Mouse (Mus musculus) central nervous system, embryonic 14 days (tissue): ENCODE data around the gene Smim10l2a. TPM values are rescaled to one million over a fixed set of nuclear protein-coding genes. Genes with fewer than 3 reads are reported as not detected.

ENCODE experiments used
- polyA plus RNA-seq: library from polyadenylated mRNA; depleted of rRNA; stranded (reverse); fragments of >200 nt; gene quantifications from 2 replicates; pipeline ENCODE4 v1.2.3, GENCODE M21; 2012; rRNA removed

Smim10l2a gene
- 12.8 and 13.4 TPM in 2 replicates for polyA plus RNA-seq

DNA sequence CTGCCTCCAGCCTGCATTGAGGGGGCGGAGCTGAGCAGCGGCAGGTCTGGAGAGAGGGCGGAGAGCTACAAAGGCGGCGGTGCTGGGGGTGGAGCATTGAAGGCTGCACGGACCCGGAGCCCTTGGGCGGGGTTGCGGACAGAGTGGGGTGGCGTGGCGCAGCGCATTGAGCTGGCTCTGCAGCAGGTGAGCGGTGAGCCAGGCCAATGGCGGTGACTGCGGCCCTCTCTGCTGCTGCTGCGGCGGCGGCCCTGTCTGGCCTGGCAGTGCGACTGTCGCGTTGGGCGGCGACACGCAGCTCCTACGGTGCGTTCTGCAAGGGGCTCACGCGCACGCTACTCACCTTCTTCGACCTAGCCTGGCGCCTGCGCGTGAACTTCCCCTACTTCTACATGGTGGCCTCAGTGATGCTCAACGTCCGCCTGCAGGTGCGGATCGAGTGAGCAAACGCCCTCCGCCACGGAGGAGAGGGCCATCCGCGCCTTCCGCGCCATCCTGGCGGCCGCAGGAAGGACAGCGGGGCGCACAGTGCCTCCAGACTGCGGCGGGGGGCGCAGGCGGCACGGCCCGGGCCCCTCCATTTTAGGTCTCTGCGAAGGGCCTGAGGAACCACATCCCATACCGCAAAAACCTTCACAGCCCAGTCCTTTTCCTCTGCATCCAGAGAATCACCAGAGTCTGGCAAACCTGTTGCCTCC, at the start of gene Smim10l2a:
Gene Smim10l2a, plus strand, starts transcription at position 156 of the 698 bp plus-strand sequence.

GRCm38 (mm10) chrX:56346176-56346931, 28.0 kb upstream of the Smim10l2a start, which contains the start of gene Zfp449:
TSS of gene Zfp449 (plus strand) at chrX:56346400.

Other genes starting within 250 kb of the Smim10l2a start
- 0.27 and 0.48 TPM in 2 replicates for gene 3830403N18Rik, start 238.0 kb upstream of the Smim10l2a start, polyA plus RNA-seq
- gene Gm773, start 161.7 kb upstream of the Smim10l2a start, polyA plus RNA-seq: not detected in 2 replicates
- gene Zfp449, start 28.2 kb upstream of the Smim10l2a start, polyA plus RNA-seq: 3.4 and 4.1 TPM in 2 replicates
- gene Gm2174, start 73.4 kb downstream of the Smim10l2a start, polyA plus RNA-seq: not detected in 2 replicates
- gene Ints6l, start 80.3 kb downstream of the Smim10l2a start, polyA plus RNA-seq: 74.9 and 79.0 TPM in 2 replicates
- gene Gm10477, start 150.2 kb downstream of the Smim10l2a start, polyA plus RNA-seq: not detected in 2 replicates
- 0.11 and 0.16 TPM in 2 replicates for gene Gm648, start 175.0 kb downstream of the Smim10l2a start, polyA plus RNA-seq
- 29.4 and 33.0 TPM in 2 replicates for gene Mmgt1, start 223.5 kb downstream of the Smim10l2a start, polyA plus RNA-seq
- 48.9 and 52.8 TPM in 2 replicates for gene Slc9a6, start 235.2 kb downstream of the Smim10l2a start, polyA plus RNA-seq